Mouse (Mus musculus) right cerebral cortex, adult 18-20 months (tissue): ENCODE results near the gene Fyco1.

ENCODE experiments used
- DNase-seq: peaks from one replicate; pipeline ENCODE4 v3.0.0; 2022; ENCODE audit warnings: mixed read lengths

The Fyco1 gene

DNA sequence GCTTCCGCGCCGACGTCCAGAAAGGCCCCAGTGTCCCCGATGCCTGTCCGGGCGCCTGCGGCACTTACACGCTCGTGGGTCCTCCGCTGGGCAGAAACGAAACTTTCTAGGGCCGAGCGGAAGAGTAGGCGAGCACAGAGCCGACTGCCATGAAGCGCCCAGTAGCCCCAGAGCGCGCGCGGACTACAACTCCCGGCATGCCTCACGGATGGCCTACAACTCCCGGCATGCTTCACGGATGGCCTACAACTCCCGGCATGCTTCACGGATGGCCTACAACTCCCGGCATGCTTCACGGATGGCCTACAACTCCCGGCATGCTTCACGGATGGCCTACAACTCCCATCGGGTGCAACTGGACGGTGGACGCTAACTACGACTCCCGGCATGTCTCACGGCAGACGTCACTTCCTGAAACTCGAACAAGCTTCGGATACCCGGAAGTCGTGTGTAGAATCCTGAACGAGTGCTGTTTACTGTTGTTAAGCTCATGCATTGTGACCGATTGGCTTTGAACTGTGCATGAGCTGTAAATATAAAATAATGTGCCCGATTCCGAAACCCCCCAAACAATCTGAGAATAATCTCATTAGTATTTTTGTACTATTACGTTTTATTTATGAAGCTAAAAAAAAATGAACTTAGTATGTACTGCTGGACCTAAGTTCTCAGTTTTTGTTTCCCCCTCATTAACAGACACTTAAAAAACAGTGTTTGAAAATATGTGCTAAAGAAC, at the start of gene Fyco1:
Gene Fyco1, minus strand, starts transcription at position 187 of the 736 bp plus-strand sequence.
- DNase-seq, result peak; percentile 98

DNA sequence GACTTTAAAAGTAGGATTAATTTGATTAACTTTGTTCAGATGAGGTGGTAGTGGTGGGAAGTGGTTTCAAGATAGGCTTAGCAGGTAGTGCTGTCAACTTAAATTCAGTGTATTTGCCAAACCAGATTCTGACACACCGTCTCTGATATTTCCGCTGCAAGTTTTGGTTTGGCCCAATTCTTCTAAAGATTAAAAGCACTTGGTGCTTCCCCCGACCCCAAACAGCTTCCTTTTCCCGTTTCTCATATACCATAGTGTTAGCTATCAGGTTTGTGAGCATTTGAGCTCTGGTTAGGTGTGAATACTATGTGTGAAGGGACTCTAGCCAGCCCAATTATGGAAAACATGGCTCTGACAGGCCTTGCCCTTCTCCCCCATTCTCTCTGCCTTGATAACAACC, 20.4 kb upstream of the Fyco1 start:
- no peak for DNase-seq

DNA sequence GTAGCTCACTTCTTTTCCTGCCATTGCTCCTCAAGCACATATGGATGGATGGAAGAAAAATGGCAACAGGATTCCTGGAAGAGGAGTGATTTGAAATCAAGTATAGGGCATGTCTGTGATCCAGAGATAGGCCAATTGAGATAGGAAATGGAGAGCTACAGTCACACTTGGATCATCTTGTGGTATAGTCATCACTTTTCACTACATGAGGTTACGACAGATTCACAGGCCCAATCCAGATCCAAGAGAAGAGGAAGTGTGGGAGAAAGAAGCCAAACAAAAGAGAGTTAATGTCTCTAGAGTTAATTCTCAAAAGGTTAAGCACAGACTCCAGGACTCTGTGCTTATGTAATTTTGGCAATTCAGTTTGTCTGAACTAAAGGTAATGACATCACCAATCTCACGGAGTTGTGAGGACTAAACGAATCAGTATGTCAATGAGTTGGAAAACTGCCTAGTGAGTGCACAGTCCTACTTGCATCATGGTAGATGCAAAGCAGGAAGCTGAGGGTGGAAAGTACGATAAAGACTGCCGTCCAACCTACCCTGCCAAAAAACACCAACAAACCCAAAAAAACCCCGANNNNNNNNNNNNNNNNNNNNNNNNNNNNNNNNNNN, 17.6 kb upstream of the Fyco1 start:
- no peak for DNase-seq

DNA sequence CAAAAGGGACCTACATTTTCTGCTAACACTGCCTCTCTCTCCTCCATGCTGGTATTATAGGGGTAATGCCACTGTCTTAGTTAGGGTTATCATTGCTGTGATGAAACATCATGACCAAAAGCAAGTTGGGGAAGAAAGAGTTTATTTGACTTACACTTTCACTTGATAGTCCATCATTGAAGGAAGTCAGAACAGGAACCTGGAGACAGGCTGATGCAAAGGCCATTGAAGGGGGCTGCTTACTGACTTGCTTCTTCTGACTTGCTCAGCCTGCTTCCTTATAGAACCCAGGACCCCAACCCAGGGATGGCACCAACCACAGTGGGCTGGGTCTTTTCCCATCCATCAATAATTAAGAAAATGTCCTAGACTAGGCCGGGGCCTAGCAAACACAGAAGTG, 11.9 kb upstream of the Fyco1 start:
- DNase-seq, result no peak

DNA sequence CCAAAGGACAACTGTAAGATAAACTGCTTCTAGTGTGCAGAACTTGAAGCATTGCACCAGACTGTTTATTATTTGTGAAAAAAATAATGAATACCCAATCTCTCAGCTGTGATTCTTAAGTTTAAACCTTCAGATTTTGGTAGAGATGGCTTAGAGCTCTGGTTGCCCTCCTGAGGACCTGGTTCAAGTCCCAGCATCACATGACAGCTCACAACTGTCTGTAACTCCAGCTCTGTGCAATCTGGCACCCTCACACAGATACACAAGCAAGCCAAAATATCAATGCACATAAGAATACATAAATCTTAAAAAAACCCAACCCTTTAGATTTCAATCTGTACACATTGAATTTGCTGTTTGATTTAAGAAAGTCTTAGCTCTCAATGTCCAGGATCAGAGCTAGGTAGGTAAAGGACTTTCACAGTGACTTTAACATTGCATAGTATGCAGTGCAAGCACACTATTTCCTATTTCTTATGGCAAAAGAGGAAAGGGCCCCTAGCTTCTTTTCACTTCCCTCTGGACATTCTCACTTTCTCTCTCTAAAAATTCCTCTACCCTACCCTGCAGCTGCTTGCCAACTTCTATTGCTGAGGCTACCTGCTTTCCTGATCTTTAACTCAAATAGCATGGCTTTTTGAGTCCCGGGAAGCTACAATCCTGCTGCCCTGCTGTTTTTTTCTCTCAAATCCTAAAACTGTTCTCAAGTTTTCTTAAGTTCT, 11.4 kb upstream of the Fyco1 start:
- no peak for DNase-seq

DNA sequence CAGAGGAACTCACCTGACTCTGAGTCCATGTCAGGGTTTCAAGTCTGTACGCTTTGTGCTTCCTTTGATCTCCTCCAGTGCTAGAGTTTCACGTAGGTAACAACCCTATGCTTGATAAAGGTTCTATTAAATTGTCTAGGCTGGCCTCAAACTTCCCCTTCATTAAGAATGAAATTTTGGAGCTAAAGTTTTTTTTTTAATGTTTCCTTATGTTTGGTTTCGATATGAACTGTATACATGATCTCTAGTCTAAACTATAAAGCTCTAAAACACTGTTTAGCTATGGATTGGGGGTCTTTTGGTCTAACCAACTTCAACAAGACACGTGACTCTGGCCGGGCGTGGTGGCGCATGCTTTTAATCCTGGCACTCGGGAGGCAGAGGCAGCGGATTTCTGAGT, 10.2 kb upstream of the Fyco1 start, which contains the start of gene Xcr1:
Gene Xcr1, minus strand, starts transcription at position 101 of the 400 bp plus-strand sequence.
- DNase-seq, result no peak

DNA sequence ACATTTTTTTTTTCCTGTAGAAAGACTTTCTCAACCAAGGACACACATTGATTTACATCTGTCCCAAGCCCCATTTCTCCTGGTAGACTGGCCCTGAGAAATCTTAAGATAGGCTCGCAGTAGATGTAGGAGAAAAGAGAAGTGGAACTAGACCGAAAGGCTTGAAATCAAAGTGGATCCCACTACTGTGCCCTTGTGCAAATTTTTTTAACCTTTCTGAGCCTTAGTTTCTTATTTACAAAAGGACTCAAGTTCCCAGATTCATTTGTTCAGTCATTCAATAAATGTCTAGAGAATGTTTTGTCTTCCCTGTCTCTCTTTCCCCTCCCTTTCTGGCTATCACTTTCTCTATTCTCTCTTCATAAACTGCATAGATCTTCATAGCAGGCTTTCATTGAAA, 5.1 kb upstream of the Fyco1 start:
- DNase-seq, result no peak

DNA sequence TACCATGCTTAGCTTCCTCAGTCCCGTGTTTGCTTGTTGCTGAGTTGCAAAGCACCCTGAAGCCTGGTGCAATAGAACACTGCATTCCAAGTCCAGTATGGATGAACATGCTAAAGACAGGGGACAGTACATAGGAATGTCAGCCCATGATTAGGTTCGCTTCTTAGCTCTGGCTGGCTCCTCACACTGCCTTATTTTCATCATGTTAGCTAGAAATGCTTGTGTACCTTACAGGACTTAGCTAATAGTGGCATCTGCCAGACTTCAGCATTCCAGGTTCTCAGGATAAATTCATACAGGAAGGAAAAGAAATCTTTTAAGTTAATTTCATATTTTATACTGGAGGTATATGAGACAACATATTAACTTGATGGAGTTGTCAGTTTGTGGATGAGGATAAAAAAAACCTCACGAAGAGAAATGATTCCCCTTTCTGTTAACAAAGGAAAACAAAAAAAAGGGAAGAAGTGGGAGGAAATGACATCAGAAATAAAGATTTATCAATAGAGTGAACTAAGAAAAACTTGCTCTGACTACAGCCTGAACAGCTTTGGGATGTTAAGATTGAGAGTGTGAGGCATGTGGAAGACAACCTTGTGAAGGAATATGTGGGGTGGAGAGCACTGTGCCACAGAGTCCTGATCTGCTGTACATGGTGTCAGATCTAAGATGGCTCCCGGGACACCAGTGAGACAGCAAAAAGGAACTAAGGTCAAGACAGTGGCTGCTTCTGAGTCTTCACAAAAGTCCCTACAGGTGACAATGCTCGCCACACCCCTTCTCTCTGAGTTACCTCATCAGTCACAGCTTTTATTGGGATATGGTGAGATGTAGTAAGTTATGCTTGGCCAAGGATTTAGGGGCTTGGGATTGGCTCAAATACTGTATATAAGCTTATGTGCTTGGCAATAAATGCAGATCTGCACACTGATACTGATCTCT, 1.0 kb upstream of the Fyco1 start:
- no peak for DNase-seq

DNA sequence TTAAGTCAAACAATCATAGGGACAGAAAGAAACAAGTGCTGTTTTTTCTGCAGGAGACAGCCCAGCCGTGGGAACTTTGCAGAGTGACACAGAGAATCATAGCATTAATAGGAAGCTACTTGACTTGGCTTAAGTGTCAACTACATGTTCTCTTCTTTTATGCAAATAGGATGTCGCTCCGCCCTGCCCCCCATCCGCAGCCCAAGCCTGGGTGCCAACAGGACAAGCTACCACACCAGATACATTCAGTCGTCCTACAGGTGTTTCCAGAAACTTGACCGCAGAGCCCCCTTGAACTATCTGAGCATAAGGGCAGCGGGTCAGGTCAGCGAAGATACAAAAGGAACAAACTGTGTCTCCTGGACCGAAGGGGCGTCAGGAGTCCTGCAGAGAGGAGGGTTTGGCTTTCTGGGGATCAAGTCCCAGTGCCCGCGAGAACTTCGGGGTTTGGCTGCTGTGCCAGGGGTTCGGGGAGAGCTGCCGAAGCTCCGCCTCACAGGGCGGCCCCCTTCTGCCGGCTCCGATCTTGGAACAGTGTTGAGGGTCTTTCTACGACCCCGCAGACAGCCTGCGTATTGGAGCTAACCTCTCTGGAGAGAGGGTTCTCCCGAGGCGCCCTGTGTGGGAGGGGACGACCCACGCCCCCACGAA, 512 bp downstream of the Fyco1 start:
- DNase-seq, result no peak

DNA sequence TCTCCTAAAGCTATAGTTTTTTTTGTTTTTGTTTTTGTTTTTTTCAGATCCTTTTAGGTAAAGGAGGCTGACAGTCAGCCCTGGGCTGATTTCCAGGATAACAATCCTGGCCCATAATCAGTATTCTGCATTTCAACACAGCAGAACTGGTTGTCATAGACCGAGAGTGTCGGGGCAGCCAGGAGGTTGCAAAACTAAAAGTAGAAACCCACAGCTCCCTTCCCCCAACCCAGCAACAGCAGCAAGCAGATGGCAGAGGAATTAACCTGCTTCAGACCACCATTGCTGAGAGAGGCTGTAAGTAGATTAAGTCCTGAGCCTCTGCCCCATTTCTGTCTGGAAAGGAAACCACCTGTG, 1.0 kb downstream of the Fyco1 start:
- DNase-seq, result no peak

DNA sequence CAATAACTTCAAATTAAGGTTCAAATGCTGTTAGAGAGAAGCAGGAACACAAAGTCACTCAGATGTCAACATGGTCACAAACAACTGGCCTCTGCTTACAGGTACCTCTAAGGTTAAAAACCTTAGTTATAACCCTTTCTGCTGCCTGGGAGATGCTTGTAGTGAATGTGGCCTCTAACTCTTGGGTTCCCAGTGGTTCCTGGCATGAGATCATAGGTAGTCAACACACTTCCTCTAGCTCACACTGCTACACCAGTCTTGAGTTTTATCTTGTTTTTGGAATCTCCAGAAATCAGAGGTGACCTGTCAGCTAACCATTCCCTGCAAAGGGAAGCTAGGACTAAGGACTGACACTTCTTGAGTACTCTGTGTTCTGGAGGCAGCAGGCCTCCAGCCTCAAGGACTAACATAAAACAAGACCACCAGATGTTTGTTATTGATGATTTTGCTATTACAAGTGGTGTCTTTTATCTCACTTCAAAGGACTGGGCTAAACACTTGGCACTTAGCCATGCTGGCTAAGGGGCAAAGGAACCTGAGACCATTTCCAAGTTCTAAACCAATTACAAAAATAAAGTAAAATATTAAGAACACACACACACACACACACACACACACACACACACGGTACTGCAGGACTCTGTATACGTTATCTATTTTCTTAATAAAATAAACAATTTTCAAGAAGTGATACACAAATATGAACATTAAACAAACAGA, 1.6 kb downstream of the Fyco1 start:
- no peak for DNase-seq

DNA sequence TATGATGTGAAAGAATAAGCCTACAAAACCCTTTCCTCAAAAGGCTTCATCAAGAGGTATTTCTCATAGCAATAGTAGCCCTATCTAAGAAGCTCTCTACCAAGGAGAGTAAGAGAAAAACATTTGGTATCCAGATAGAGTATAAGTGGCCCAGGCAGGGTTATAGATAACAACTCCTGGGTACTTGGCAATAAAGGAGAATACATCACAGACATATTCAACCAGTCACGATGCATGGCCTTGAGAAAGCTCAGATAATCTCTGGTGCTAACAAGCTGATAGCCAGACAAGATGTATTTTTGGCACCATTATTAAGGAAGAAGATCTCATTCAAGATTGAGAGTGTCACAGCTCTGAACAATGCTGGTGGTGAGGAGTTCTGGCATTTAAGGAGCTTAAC, 5.2 kb downstream of the Fyco1 start:
- DNase-seq, result no peak

DNA sequence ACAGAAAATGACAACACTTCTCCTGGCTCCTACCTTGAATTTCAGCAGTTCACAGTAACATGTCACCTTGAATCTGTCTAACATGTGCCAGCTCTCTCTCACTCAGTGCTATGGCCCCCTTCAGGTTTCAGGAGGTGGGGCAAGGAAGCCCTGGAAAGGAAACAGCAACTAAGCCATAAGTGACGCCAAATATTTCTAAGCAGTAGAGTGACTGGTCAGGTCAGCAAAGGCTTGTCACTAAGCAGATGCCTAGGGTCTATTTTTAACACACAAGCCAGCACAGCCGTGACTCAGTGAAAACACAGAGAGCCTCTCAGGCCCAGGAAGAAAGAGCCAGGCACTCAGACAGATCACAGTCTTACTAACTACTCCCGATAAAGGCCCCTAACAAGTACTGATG, 6.6 kb downstream of the Fyco1 start:
- DNase-seq, result no peak

DNA sequence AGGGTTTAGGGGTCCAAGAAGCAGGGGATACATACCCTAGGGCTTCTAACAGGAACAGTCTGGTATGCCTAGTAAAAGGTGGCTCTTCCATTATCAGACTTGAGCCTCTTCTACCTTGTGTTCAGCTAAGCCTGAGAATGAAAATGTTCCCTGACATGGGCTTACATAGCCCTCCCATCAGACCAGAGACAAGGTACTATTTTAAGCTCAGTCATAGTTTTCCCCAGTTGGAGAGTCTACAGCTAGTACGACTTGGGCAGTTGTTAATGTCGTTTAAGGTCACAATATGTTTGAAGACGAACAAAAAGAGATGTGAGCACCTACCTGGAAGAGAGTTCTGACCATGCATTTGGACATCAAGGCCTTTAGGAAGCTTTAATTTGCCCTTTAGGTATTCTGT, 7.2 kb downstream of the Fyco1 start:
- DNase-seq, result no peak

DNA sequence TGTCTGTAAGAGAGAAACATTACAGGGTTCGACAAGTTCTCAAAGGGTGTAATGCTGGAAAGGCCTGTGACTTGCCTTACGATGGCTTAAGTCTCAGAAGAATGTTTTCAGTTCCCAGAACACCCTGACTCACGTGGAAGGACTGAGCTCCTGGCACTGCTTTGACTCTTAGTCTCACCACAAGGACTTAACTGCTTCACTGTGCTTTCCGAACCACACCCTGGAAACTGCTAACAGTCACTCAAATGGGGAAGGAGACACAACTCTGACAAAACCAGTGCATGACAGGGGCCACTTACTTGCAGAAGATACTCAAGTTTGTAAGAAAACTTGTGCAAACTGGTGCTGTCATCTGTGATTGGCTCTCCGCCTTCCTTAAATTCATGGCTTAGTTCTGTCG, 11.5 kb downstream of the Fyco1 start:
- no peak for DNase-seq

DNA sequence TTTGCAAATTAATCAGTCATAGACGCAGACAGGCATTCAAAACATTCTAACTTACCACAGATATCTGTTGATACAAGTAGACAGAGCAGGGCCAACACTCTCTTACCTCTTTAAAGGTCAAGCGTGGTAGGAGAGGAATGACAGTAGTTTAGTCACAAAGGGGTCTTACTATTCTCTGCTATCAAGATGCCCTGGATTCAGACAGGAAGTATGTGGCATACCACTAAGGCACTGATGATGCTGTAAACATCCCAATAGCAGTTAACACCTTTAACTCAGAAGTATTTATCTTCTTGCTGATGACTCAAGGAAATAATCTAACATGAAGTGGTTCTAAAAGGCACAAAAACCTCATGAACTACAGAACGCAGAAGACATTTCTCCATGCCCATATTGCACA, 15.8 kb downstream of the Fyco1 start:
- DNase-seq, result no peak

DNA sequence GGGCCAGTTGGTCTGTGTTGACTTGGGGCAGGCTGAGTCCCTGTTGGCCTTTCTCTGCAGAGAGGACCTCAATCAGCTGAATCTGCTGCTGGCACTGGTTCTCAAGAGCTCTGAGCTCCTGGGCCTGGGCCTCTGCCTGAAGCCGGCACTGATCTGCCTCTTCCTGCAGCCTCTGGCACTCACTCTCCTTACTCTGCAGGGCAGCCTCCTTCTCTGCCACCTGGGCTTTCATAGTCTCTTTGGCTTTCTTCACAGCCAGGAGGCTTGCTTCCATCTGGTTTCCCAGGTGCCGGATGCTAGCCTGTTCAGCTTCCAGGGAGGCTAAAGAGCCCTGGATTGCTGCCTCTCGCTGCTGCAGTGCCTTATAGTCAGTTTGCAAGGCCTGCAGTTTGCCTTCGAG, 22.8 kb downstream of the Fyco1 start:
- DNase-seq, result no peak

DNA sequence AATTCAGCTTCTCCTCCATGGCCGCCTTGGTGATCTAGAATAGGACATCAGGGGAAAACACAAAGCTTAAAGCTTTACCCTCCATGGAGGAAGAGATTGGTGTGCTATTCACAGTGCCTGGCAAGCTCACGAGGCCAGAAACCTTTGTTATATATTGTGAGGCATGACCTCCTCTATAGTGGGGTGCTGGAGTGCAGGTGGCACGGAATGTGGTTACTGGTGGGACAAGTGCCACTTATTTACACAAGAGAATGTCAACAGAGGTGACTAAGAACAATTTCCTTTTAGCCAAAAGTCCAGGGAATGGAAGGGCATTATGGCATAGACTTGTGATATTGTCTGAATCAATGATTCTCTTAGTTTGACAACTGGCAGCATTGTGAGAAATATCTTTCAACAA, 25.1 kb downstream of the Fyco1 start:
- DNase-seq, result no peak

DNA sequence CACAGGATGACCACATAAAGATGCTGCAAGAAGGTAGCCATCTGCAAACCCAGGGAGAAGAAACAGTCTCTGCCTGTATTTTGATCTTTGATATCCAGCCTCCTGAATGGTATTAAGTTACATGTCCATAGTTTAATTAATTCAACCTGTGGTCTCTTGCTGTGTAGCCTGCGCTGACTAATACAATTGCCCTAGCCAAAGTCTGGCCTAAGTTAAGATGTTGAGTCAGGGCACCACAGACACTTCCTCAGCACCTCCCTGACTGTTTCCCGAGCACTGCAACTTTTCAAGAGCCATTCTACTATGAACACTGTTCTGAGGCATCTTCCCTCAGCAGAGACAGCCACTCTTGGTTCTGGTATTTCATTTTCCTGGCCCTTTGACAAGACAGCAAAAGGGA, 33.1 kb downstream of the Fyco1 start:
- DNase-seq, result no peak

DNA sequence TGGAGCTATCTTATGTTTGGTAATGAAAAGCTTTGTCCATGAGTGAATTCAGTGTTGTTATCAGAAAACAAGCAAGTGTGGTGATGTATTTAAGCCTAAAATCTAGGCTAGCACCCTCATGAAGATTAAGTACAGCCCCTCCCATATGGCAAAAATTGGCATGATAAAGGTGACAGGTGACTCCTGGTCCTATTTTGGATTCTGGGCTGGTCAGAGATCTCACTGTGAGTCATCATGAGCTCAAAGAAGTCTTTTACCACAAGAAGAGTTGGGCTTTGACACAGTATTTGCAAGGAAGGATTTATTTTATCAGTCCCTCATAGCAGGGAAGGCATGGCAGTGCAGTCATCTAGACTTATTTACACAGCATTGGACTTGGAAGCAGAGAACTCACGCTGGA, 35.7 kb downstream of the Fyco1 start:
- DNase-seq, result no peak

DNA sequence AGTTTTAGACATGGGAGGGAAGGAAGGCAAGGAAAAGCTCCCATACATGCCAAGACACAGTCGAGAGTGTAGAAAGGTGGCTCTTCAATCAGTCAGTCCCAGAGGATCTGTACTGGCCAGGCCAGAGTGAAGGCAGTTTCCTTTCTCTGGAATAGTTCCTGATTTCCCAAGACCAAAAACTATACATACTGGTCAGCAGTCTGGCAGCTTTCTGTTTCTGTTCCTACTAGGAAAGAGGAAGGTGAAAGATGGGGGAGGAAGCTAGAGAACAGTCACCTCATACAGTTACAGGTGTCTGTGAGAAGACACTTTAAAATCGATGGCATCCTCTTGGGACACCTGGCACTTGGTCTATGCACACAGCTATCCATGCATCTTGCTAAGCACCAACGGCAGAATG, 36.3 kb downstream of the Fyco1 start:
- no peak for DNase-seq

DNA sequence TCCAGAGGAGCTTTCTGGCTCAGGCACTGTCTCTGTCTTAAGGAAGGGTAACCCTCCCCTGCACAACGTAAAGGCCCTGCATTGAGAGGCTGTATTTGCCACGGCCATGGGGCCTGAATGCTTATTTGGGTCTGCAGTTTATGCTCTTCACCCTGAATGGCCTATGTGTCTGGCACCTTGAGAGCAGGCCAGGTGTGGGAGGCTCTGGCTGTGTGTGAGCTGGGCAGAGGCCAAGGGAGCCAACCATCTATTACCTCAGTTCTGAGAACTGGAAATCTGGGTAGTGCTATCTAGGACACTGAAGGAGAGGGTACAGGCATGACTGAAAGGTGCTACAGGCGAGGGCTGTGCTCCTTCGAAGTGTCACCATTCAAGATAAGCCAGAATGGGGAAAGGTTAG, 36.9 kb downstream of the Fyco1 start:
- no peak for DNase-seq
